Mouse (Mus musculus): ENCODE measurements around the gene Erc2.

The Erc2 gene

GRCm38 (mm10) chr14:27778503-27778902 lies 156.3 kb downstream of the Erc2 start:
- no peak for DNase-seq (ENCODE audit: low spot score in 2 of 2)

- no peak for DNase-seq (ENCODE audit: low spot score in 2 of 2)
Measured at GRCm38 (mm10) chr14:27778982-27779701, 156.9 kb downstream of the Erc2 start.

GRCm38 (mm10) chr14:27781221-27781620 lies 159.0 kb downstream of the Erc2 start:
- no peak for DNase-seq (ENCODE audit: low spot score in 2 of 2)

GRCm38 (mm10) chr14:27784826-27785225 lies 162.6 kb downstream of the Erc2 start:
- DNase-seq (ENCODE audit: low spot score in 2 of 2): no peak

- DNase-seq (ENCODE audit: low spot score in 2 of 2): no peak
Measured at GRCm38 (mm10) chr14:27785562-27785961, 163.3 kb downstream of the Erc2 start.

- DNase-seq (ENCODE audit: low spot score in 2 of 2): no peak
Measured at GRCm38 (mm10) chr14:27789066-27789898, 167.1 kb downstream of the Erc2 start.

- DNase-seq (ENCODE audit: low spot score in 2 of 2): peak; percentile 47 to 61
Measured at GRCm38 (mm10) chr14:27798184-27798934, 176.1 kb downstream of the Erc2 start.

GRCm38 (mm10) chr14:27800766-27801165 lies 178.5 kb downstream of the Erc2 start:
- DNase-seq (ENCODE audit: low spot score in 2 of 2): no peak

- DNase-seq (ENCODE audit: low spot score in 2 of 2): no peak
Measured at GRCm38 (mm10) chr14:27803961-27804360, 181.7 kb downstream of the Erc2 start.

GRCm38 (mm10) chr14:27805064-27805463 lies 182.8 kb downstream of the Erc2 start:
- DNase-seq (ENCODE audit: low spot score in 2 of 2): no peak

- DNase-seq (ENCODE audit: low spot score in 2 of 2): peak; percentile 74 to 80
Measured at GRCm38 (mm10) chr14:27808080-27808479, 185.9 kb downstream of the Erc2 start.

- no peak for DNase-seq (ENCODE audit: low spot score in 2 of 2)
Measured at GRCm38 (mm10) chr14:27808523-27809114, 186.4 kb downstream of the Erc2 start.

- peak in 1 of 2 experiments; percentile 34 for DNase-seq (ENCODE audit: low spot score in 2 of 2)
Measured at GRCm38 (mm10) chr14:27810790-27811189, 188.6 kb downstream of the Erc2 start.

- DNase-seq (ENCODE audit: low spot score in 2 of 2): no peak
Measured at GRCm38 (mm10) chr14:27811649-27812048, 189.4 kb downstream of the Erc2 start.

- DNase-seq (ENCODE audit: low spot score in 2 of 2): no peak
Measured at GRCm38 (mm10) chr14:27815739-27816138, 193.5 kb downstream of the Erc2 start.

- no peak for DNase-seq (ENCODE audit: low spot score in 2 of 2)
Measured at GRCm38 (mm10) chr14:27818986-27819385, 196.8 kb downstream of the Erc2 start.

- peak in 1 of 2 experiments; percentile 52 for DNase-seq (ENCODE audit: low spot score in 2 of 2)
Measured at GRCm38 (mm10) chr14:27821801-27822200, 199.6 kb downstream of the Erc2 start.

- no peak for DNase-seq (ENCODE audit: low spot score in 2 of 2)
Measured at GRCm38 (mm10) chr14:27822566-27822965, 200.3 kb downstream of the Erc2 start.

GRCm38 (mm10) chr14:27823048-27823447 lies 200.8 kb downstream of the Erc2 start:
- no peak for DNase-seq (ENCODE audit: low spot score in 2 of 2)

GRCm38 (mm10) chr14:27823897-27824296 lies 201.7 kb downstream of the Erc2 start:
- DNase-seq (ENCODE audit: low spot score in 2 of 2): no peak

- no peak for DNase-seq (ENCODE audit: low spot score in 2 of 2)
Measured at GRCm38 (mm10) chr14:27826829-27827228, 204.6 kb downstream of the Erc2 start.

GRCm38 (mm10) chr14:27828089-27828488 lies 205.9 kb downstream of the Erc2 start:
- DNase-seq (ENCODE audit: low spot score in 2 of 2): no peak
